Mouse (Mus musculus) heart, embryonic 12.5 days (tissue): ENCODE data around the gene Rora. TPM values are rescaled to one million over a fixed set of nuclear protein-coding genes. Genes with fewer than 3 reads are reported as not detected.

Source experiments
- ATAC-seq: fragments of 200-750 bp; cut with Nextera tagmentation; 2 replicates; pipeline ENCODE4 v1.8.0; 2017; ENCODE audit warnings: moderate TSS enrichment, moderate library complexity; ENCODE audit not compliant: insufficient number of reproducible peaks, low FRiP score
- H3K27ac ChIP-seq: fragments of 300-500 bp; sonication (generic); 2 replicates; pipeline ENCODE4 v1.5.1; 2016; ENCODE audit warnings: mild to moderate bottlenecking, moderate library complexity; ENCODE audit not compliant: poor library complexity, severe bottlenecking
- H3K27me3 ChIP-seq: fragments of 300-500 bp; sonication (generic); replicated peaks from 2 replicates; pipeline ENCODE4 v1.6.1; 2016; ENCODE audit warnings: mild to moderate bottlenecking, moderate library complexity
- H3K36me3 ChIP-seq: fragments of 300-500 bp; sonication (generic); 2 replicates; pipeline ENCODE4 v1.6.1; 2016; ENCODE audit warnings: mild to moderate bottlenecking, moderate library complexity
- H3K4me1 ChIP-seq: fragments of 300-500 bp; sonication (generic); replicated peaks from 2 replicates; pipeline ENCODE4 v1.6.1; 2016; ENCODE audit warnings: mild to moderate bottlenecking
- H3K4me2 ChIP-seq: fragments of 300-500 bp; sonication (generic); 2 replicates; pipeline ENCODE4 v1.6.1; 2016; ENCODE audit warnings: mild to moderate bottlenecking, moderate library complexity
- H3K4me3 ChIP-seq: fragments of 300-500 bp; sonication (generic); 2 replicates; pipeline ENCODE4 v1.5.1; 2016; ENCODE audit warnings: mild to moderate bottlenecking
- H3K9ac ChIP-seq: fragments of 300-500 bp; sonication (generic); 2 replicates; pipeline ENCODE4 v1.6.1; 2016; ENCODE audit warnings: mild to moderate bottlenecking, moderate library complexity
- H3K9me3 ChIP-seq: fragments of 300-500 bp; sonication (generic); replicated peaks from 2 replicates; pipeline ENCODE4 v1.6.1; 2016; ENCODE audit warnings: mild to moderate bottlenecking, moderate library complexity
- whole genome bisulfite sequencing: fragments of 180-500 bp; shearing (Covaris S2); methylation state at CpG from one replicate; pipeline ENCODE4 v1.1.7; 2016; 5-methylcytosine and 5-hydroxymethylcytosine counted together
- polyA plus RNA-seq: library from polyadenylated mRNA; unstranded; fragments of >200 nt; fragmentation: Nextera tagmentation; extraction: Ambion mirVana; gene quantifications from 2 replicates; pipeline ENCODE4 v1.2.1, GENCODE M21; 2016

Rora gene
- polyA plus RNA-seq, 1 experiment from 2014 or later, result 7.6 TPM

- Histone ChIP-seq H3K9ac (no peak overlapping the region), H3K4me2 (no peak overlapping the region), H3K27ac (no peak overlapping the region), H3K27me3 (no peaks in the 10 kb centered on the region), H3K4me1 (peaks cover 11% of the 10 kb centered on the region; the same call in 1 of the 2 replicates), H3K9me3 (no peaks in the 10 kb centered on the region), H3K36me3 (no peaks in the 10 kb centered on the region), H3K4me3 (no peak overlapping the region)
- no peak for ATAC-seq
- WGBS, result 53% methylated on average over 8 of the region's 8 CpGs
These were observed 392.3 kb downstream of the Rora start for GRCm38 (mm10) chr9:69045908-69046307.

- H3K4me3 ChIP-seq, result no peak overlapping the region
- no peaks in the 10 kb centered on the region for H3K9me3 ChIP-seq
- WGBS, result 79% methylated on average over 8 of the region's 8 CpGs
- peaks cover 11% of the 10 kb centered on the region; the same call in 1 of the 2 replicates for H3K4me1 ChIP-seq
- H3K36me3 ChIP-seq, result no peaks in the 10 kb centered on the region
- H3K4me2 ChIP-seq, result no peak overlapping the region
- ATAC-seq, result no peak
- H3K27me3 ChIP-seq, result no peaks in the 10 kb centered on the region
- H3K27ac ChIP-seq, result no peak overlapping the region
- no peak overlapping the region for H3K9ac ChIP-seq
These were observed 397.3 kb downstream of the Rora start for GRCm38 (mm10) chr9:69050856-69051255.

- 85% methylated on average over 5 of the region's 5 CpGs for WGBS
These were observed 398.3 kb downstream of the Rora start for GRCm38 (mm10) chr9:69051890-69052289.

GRCm38 (mm10) chr9:69055302-69055701 lies 401.7 kb downstream of the Rora start:
- H3K27ac ChIP-seq, result no peak overlapping the region
- H3K27me3 ChIP-seq, result no peaks in the 10 kb centered on the region; the same call in 1 of the 2 replicates
- no peak overlapping the region for H3K4me3 ChIP-seq
- H3K4me1 ChIP-seq, result no peaks in the 10 kb centered on the region
- H3K4me2 ChIP-seq, result no peak overlapping the region
- H3K9ac ChIP-seq, result no peak overlapping the region
- no peaks in the 10 kb centered on the region for H3K9me3 ChIP-seq
- no peaks in the 10 kb centered on the region for H3K36me3 ChIP-seq
- ATAC-seq, result no peak
- WGBS, result 88% methylated on average over 5 of the region's 5 CpGs

More at GRCm38 (mm10) chr9:69051890-69052289, 398.3 kb downstream of the Rora start:
- H3K4me2 ChIP-seq, result no peak overlapping the region
- no peak overlapping the region for H3K9ac ChIP-seq
- H3K4me3 ChIP-seq, result no peak overlapping the region
- no peaks in the 10 kb centered on the region for H3K27me3 ChIP-seq
- ATAC-seq, result no peak
- peaks cover 6% of the 10 kb centered on the region; the same call in 1 of the 2 replicates for H3K4me1 ChIP-seq
- no peak overlapping the region for H3K27ac ChIP-seq
- no peaks in the 10 kb centered on the region for H3K9me3 ChIP-seq
- H3K36me3 ChIP-seq, result no peaks in the 10 kb centered on the region

- no peak overlapping the region for H3K4me2 ChIP-seq
- 72% methylated on average over 15 of the region's 15 CpGs for WGBS
- no peaks in the 10 kb centered on the region for H3K36me3 ChIP-seq
These were observed 417.7 kb downstream of the Rora start for GRCm38 (mm10) chr9:69071203-69071867.

GRCm38 (mm10) chr9:69073271-69073670 lies 419.7 kb downstream of the Rora start:
- Histone ChIP-seq H3K27me3 (0 out of 2 replicates have a peak, but pooled peaks cover 3% of the 10 kb centered on the region), H3K9me3 (no peaks in the 10 kb centered on the region), H3K4me2 (no peak overlapping the region), H3K36me3 (no peaks in the 10 kb centered on the region), H3K4me1 (no peaks in the 10 kb centered on the region), H3K27ac (no peak overlapping the region), H3K9ac (no peak overlapping the region), H3K4me3 (no peak overlapping the region)
- ATAC-seq, result no peak
- 37% methylated on average over 7 of the region's 7 CpGs for WGBS

More at GRCm38 (mm10) chr9:69071203-69071867, 417.7 kb downstream of the Rora start:
- H3K4me1 ChIP-seq, result no peaks in the 10 kb centered on the region
- no peaks in the 10 kb centered on the region for H3K9me3 ChIP-seq
- H3K9ac ChIP-seq, result no peak overlapping the region
- H3K27ac ChIP-seq, result no peak overlapping the region
- H3K4me3 ChIP-seq, result no peak overlapping the region
- no peak for ATAC-seq
- 0 out of 2 replicates have a peak, but pooled peaks cover 3% of the 10 kb centered on the region for H3K27me3 ChIP-seq

GRCm38 (mm10) chr9:69084086-69084719 lies 430.6 kb downstream of the Rora start:
- no peak for ATAC-seq
- Histone ChIP-seq H3K9me3 (no peaks in the 10 kb centered on the region), H3K27me3 (0 out of 2 replicates have a peak, but pooled peaks cover 12% of the 10 kb centered on the region), H3K27ac (no peak overlapping the region), H3K4me2 (no peak overlapping the region), H3K4me3 (no peak overlapping the region), H3K4me1 (peaks cover 12% of the 10 kb centered on the region), H3K36me3 (no peaks in the 10 kb centered on the region), H3K9ac (no peak overlapping the region)
- WGBS, result 73% methylated on average over 3 of the region's 3 CpGs

- 55% methylated on average over 14 of the region's 14 CpGs for WGBS
- Histone ChIP-seq H3K27me3 (0 out of 2 replicates have a peak, but pooled peaks cover 15% of the 10 kb centered on the region), H3K27ac (no peak overlapping the region), H3K9ac (no peak overlapping the region), H3K36me3 (no peaks in the 10 kb centered on the region), H3K4me2 (no peak overlapping the region), H3K9me3 (no peaks in the 10 kb centered on the region), H3K4me1 (peaks cover 12% of the 10 kb centered on the region), H3K4me3 (no peak overlapping the region)
- ATAC-seq, result no peak
These were observed 431.4 kb downstream of the Rora start for GRCm38 (mm10) chr9:69084720-69085661.

- no peak for ATAC-seq
- no peak overlapping the region for H3K27ac ChIP-seq
- no peaks in the 10 kb centered on the region for H3K9me3 ChIP-seq
- H3K4me3 ChIP-seq, result no peak overlapping the region
- H3K4me1 ChIP-seq, result peaks cover 19% of the 10 kb centered on the region
- no peak overlapping the region for H3K9ac ChIP-seq
- 0 out of 2 replicates have a peak, but pooled peaks cover 18% of the 10 kb centered on the region for H3K27me3 ChIP-seq
- H3K36me3 ChIP-seq, result no peaks in the 10 kb centered on the region
- H3K4me2 ChIP-seq, result no peak overlapping the region
- 79% methylated on average over 4 of the region's 4 CpGs for WGBS
These were observed 433.3 kb downstream of the Rora start for GRCm38 (mm10) chr9:69086844-69087243.

- 0 out of 2 replicates have a peak, but pooled peaks cover 18% of the 10 kb centered on the region for H3K27me3 ChIP-seq
- no peak for ATAC-seq
- 71% methylated on average over 1 of the region's 1 CpGs for WGBS
These were observed 433.7 kb downstream of the Rora start for GRCm38 (mm10) chr9:69087325-69087724.

More at GRCm38 (mm10) chr9:69087325-69087724, 433.7 kb downstream of the Rora start:
- Histone ChIP-seq H3K9me3 (no peaks in the 10 kb centered on the region), H3K27ac (no peak overlapping the region), H3K9ac (no peak overlapping the region), H3K36me3 (no peaks in the 10 kb centered on the region), H3K4me1 (peaks cover 24% of the 10 kb centered on the region), H3K4me2 (no peak overlapping the region), H3K4me3 (no peak overlapping the region)
